13 mouse cellular contexts compared by ENCODE assay signal in genomic region chr13:96180671-96181161, GRCm38 (mm10). TPM values are rescaled to one million over a fixed set of nuclear protein-coding genes. Genes with fewer than 3 reads are reported as not detected.
DNase-seq lines count a peak whose midpoint lies in the region; ATAC-seq lines count a peak whose summit lies in the region.
"Had no signal": no experiment of that assay in that cellular context is flagged by ENCODE, and none has a peak within 500 bp of the region (broad histone marks: within the 10 kb centered on the region; RNA-seq: fewer than 3 reads in every experiment).

No protein-coding gene starts in this region.

- ATAC-seq in heart, embryonic 12.5 days (ENCODE audit: insufficient number of reproducible peaks, low FRiP score): no peak
- no peak for ATAC-seq in heart, embryonic 11.5 days (replicated peaks; ENCODE audit: insufficient number of reproducible peaks, low FRiP score, low TSS enrichment)
- no peak for ATAC-seq in neural tube, embryonic 11.5 days (ENCODE audit: insufficient read depth, low FRiP score, low TSS enrichment)
- no peak for ATAC-seq in kidney, embryonic 15.5 days (replicated peaks; ENCODE audit: low FRiP score)
- ATAC-seq: liver, postnatal 0 days had no signal

- peaks cover 4% of the 10 kb centered on the region; the same call in 1 of the 2 replicates for H3K4me1 ChIP-seq in heart, embryonic 12.5 days (replicated peaks)
- H3K4me1 ChIP-seq in heart, embryonic 11.5 days (ENCODE audit: control insufficient read depth, insufficient read depth, low read length): no peaks in the 10 kb centered on the region
- H3K4me1 ChIP-seq in neural tube, embryonic 11.5 days (ENCODE audit: control insufficient read depth, insufficient read depth, low read length): no peaks in the 10 kb centered on the region
- no peaks in the 10 kb centered on the region for H3K4me1 ChIP-seq in kidney, embryonic 15.5 days
- H3K4me1 ChIP-seq: embryonic facial prominence, embryonic 15.5 days had no signal

- peaks cover 7% of the 10 kb centered on the region; the same call in 1 of the 2 replicates for H3K9me3 ChIP-seq in heart, embryonic 12.5 days (replicated peaks)
- H3K9me3 ChIP-seq in heart, embryonic 11.5 days (replicated peaks; ENCODE audit: control insufficient read depth, low read length): no peaks in the 10 kb centered on the region
- no peaks in the 10 kb centered on the region for H3K9me3 ChIP-seq in neural tube, embryonic 11.5 days (ENCODE audit: control insufficient read depth, low read length)
- no peaks in the 10 kb centered on the region for H3K9me3 ChIP-seq in kidney, embryonic 15.5 days (replicated peaks)
- H3K9me3 ChIP-seq: embryonic facial prominence, embryonic 15.5 days; limb, embryonic 12.5 days had no signal

- H3K27ac ChIP-seq in heart, embryonic 12.5 days (ENCODE audit: poor library complexity, severe bottlenecking): peak overlapping the region; percentile 23; the same call in 1 of the 2 replicates
- H3K27ac ChIP-seq in heart, embryonic 11.5 days (ENCODE audit: low read depth, low read length): no peak overlapping the region
- 0 out of 2 replicates have a peak overlapping the region, but pooled peaks have one; percentile 8 for H3K27ac ChIP-seq in neural tube, embryonic 11.5 days (ENCODE audit: low read depth, low read length)
- H3K27ac ChIP-seq in kidney, embryonic 15.5 days: no peak overlapping the region
- H3K27ac ChIP-seq: embryonic facial prominence, embryonic 15.5 days; limb, embryonic 12.5 days had no signal

- peak overlapping the region; percentile 29 for H3K4me2 ChIP-seq in heart, embryonic 12.5 days
- no peak overlapping the region for H3K4me2 ChIP-seq in heart, embryonic 11.5 days
- no peak overlapping the region for H3K4me2 ChIP-seq in neural tube, embryonic 11.5 days (ENCODE audit: low read depth)
- H3K4me2 ChIP-seq in kidney, embryonic 15.5 days: no peak overlapping the region
- H3K4me2 ChIP-seq: embryonic facial prominence, embryonic 15.5 days; limb, embryonic 12.5 days had no signal

- H3K4me3 ChIP-seq in heart, embryonic 12.5 days: no peak overlapping the region
- no peak overlapping the region for H3K4me3 ChIP-seq in heart, embryonic 11.5 days (ENCODE audit: low read depth, low read length)
- no peak overlapping the region for H3K4me3 ChIP-seq in neural tube, embryonic 11.5 days (ENCODE audit: low read depth, low read length)
- no peak overlapping the region for H3K4me3 ChIP-seq in kidney, embryonic 15.5 days (replicated peaks)
- H3K4me3 ChIP-seq: embryonic facial prominence, embryonic 15.5 days; limb, embryonic 12.5 days had no signal

- WGBS in heart, embryonic 12.5 days: 54% methylated on average over 13 of the region's 13 CpGs
- WGBS in heart, embryonic 11.5 days (ENCODE audit: insufficient replicate concordance): 58% methylated on average over 13 of the region's 13 CpGs
- 69% methylated on average over 13 of the region's 13 CpGs for WGBS in neural tube, embryonic 11.5 days
- WGBS in kidney, embryonic 15.5 days: 66% methylated on average over 13 of the region's 13 CpGs

- no peak overlapping the region for H3K9ac ChIP-seq in heart, embryonic 12.5 days
- no peak overlapping the region for H3K9ac ChIP-seq in heart, embryonic 11.5 days (ENCODE audit: low read depth, low read length)
- H3K9ac ChIP-seq in neural tube, embryonic 11.5 days (ENCODE audit: low read length): no peak overlapping the region
- H3K9ac ChIP-seq in kidney, embryonic 15.5 days: no peak overlapping the region
- H3K9ac ChIP-seq: embryonic facial prominence, embryonic 15.5 days; limb, embryonic 12.5 days; liver, postnatal 0 days had no signal

- no peaks in the 10 kb centered on the region for H3K36me3 ChIP-seq in heart, embryonic 12.5 days
- no peaks in the 10 kb centered on the region for H3K36me3 ChIP-seq in heart, embryonic 11.5 days (ENCODE audit: control insufficient read depth, insufficient read depth, low read length)
- H3K36me3 ChIP-seq in neural tube, embryonic 11.5 days (ENCODE audit: control insufficient read depth, insufficient read depth, low read length): no peaks in the 10 kb centered on the region
- no peaks in the 10 kb centered on the region for H3K36me3 ChIP-seq in kidney, embryonic 15.5 days
- H3K36me3 ChIP-seq: embryonic facial prominence, embryonic 15.5 days; limb, embryonic 12.5 days had no signal

- no peaks in the 10 kb centered on the region for H3K27me3 ChIP-seq in heart, embryonic 12.5 days (replicated peaks)
- no peaks in the 10 kb centered on the region for H3K27me3 ChIP-seq in heart, embryonic 11.5 days (ENCODE audit: control insufficient read depth, insufficient read depth, low read length)
- no peaks in the 10 kb centered on the region for H3K27me3 ChIP-seq in neural tube, embryonic 11.5 days (ENCODE audit: control insufficient read depth, insufficient read depth, low read length)
- no peaks in the 10 kb centered on the region for H3K27me3 ChIP-seq in kidney, embryonic 15.5 days
- H3K27me3 ChIP-seq: CH12.LX; embryonic facial prominence, embryonic 15.5 days; limb, embryonic 12.5 days had no signal

- DNase-seq in neural tube, embryonic 11.5 days (ENCODE audit: low spot score): no peak
- no peak for DNase-seq in neural tube, embryonic 10.5 days (ENCODE audit: extremely low spot score, low spot score)
- peak; percentile 30 for DNase-seq in heart, postnatal 4 days
- no peak for DNase-seq in adipocyte (ENCODE audit: low spot score)
- DNase-seq: cerebellum, adult 9-10 months; liver, postnatal 0 days had no signal

RNA-seq across cellular contexts. Expression of gene Sv2c, which starts 48.3 kb away (rescaled TPM):
- polyA plus RNA-seq in heart, embryonic 12.5 days (2016; fragmentation: Nextera tagmentation; extraction: Ambion mirVana): 0.64 and 1.3 TPM in 2 replicates
- polyA plus RNA-seq in heart, embryonic 11.5 days (2014; fragmentation: Nextera tagmentation; extraction: Ambion mirVana): 0.69 and 1.2 TPM in 2 replicates
- 7.2 and 9.6 TPM in 2 replicates for polyA plus RNA-seq in neural tube, embryonic 11.5 days (2014; fragmentation: Nextera tagmentation; extraction: Ambion mirVana)
- total RNA-seq in heart, postnatal 4 days (2021): under 1 TPM; 0.21 to 0.54 TPM
- 0.90 and 1.4 TPM in 2 replicates for polyA plus RNA-seq in kidney, embryonic 15.5 days (2015; fragmentation: Nextera tagmentation; extraction: Ambion mirVana)
- total RNA-seq: megakaryocyte progenitor cell, adult 5-6 weeks had no signal

Comparison
In these comparisons a context has a peak if more than half of its experiments do, and no peak if none do; other contexts are left out.
1. H3K27ac ChIP-seq: peak in heart, embryonic 12.5 days (single experiment) and neural tube, embryonic 11.5 days (single experiment); none in heart, embryonic 11.5 days (single experiment) and kidney, embryonic 15.5 days (single experiment).